Mouse (Mus musculus) lung, embryonic 14.5 days (tissue): Measurements from ENCODE around the gene U2af2. TPM values are rescaled to one million over a fixed set of nuclear protein-coding genes. Genes with fewer than 3 reads are reported as not detected.
A peak's percentile ranks its signal among the peaks of the same experiment; 100 is the strongest.
"Not testable (repeated sequence)": the region's sequence is repeated elsewhere in the genome, so short reads cannot be mapped to it uniquely, and the experiment has no call there.

ENCODE experiments used
- ATAC-seq: fragments of 200-750 bp; cut with Nextera tagmentation; 2 replicates; pipeline ENCODE4 v1.8.0; 2017; ENCODE audit warnings: mild to moderate bottlenecking, moderate TSS enrichment, moderate library complexity; ENCODE audit not compliant: insufficient read depth
- DNase-seq: peaks from one replicate; pipeline ENCODE4 v3.0.0-alpha.2; 2015
- H3K27ac ChIP-seq: fragments of 300-500 bp; sonication (generic); 2 replicates; pipeline ENCODE4 v1.5.1; 2014; ENCODE audit warnings: low read depth, mild to moderate bottlenecking, moderate library complexity
- H3K27me3 ChIP-seq: fragments of 300-500 bp; sonication (generic); 2 replicates; pipeline ENCODE4 v1.6.1; 2014; ENCODE audit warnings: low read length, control low read depth; ENCODE audit not compliant: insufficient read depth
- H3K36me3 ChIP-seq: fragments of 300-500 bp; sonication (generic); 2 replicates; pipeline ENCODE4 v1.6.1; 2014; ENCODE audit warnings: control low read depth; ENCODE audit not compliant: insufficient read depth
- H3K4me1 ChIP-seq: fragments of 300-500 bp; sonication (generic); 2 replicates; pipeline ENCODE4 v1.6.1; 2014; ENCODE audit warnings: antibody characterized with exemption, control low read depth; ENCODE audit not compliant: insufficient read depth
- H3K4me2 ChIP-seq: fragments of 300-500 bp; sonication (generic); 2 replicates; pipeline ENCODE4 v1.6.1; 2014; ENCODE audit warnings: mild to moderate bottlenecking
- H3K4me3 ChIP-seq: fragments of 300-500 bp; sonication (generic); 2 replicates; pipeline ENCODE4 v1.5.1; 2014; ENCODE audit warnings: low read depth, low read length
- H3K9ac ChIP-seq: fragments of 300-500 bp; sonication (generic); 2 replicates; pipeline ENCODE4 v1.6.1; 2014
- H3K9me3 ChIP-seq: fragments of 300-500 bp; sonication (generic); 2 replicates; pipeline ENCODE4 v1.6.1; 2016; ENCODE audit warnings: low read depth, low read length, control low read depth
- CTCF ChIP-seq: IDR thresholded peaks from 2 replicates; pipeline ENCODE4 v1.5.1; 2016; ENCODE audit warnings: antibody characterized with exemption, low read depth
- WGBS: fragments of 180-500 bp; shearing (Covaris S2); extraction: QIAGEN DNeasy Blood & Tissue Kit; methylation state at CpG from one replicate; pipeline ENCODE4 v1.1.7; 2014; 5-methylcytosine and 5-hydroxymethylcytosine counted together
- polyA plus RNA-seq: library from polyadenylated mRNA; unstranded; fragments of >200 nt; fragmentation: Nextera tagmentation; extraction: Ambion mirVana; gene quantifications from 2 replicates; pipeline ENCODE4 v1.2.1, GENCODE M21; 2014

Gene U2af2
- polyA plus RNA-seq, 1 experiment from 2014 or later = 162 TPM

DNA sequence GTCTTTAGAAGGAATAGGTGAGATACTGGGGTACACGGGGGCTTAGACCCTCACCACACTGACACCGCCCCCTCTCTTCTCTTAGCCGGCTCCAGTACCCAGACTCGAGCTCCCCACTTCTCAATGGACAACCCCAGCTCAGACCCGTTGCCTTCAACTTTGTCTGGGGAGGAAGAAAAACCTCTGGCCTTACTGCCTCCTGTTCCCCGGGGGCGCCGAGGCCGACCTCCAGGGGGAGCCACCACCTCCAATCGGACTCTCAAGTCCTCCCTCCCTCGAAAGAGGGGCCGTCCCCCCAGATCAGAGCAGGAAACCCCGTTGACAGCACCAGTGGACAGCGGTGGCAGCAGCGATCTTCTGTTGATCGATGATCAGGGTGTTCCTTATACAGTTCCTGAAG is 44.6 kb upstream of the U2af2 start:
- ATAC-seq = no peak
- Histone ChIP-seq H3K4me2 (no peak overlapping the region), H3K9me3 (no peaks in the 10 kb centered on the region), H3K36me3 (peaks cover 16% of the 10 kb centered on the region), H3K4me1 (no peaks in the 10 kb centered on the region), H3K9ac (no peak overlapping the region), H3K27me3 (no peaks in the 10 kb centered on the region), H3K27ac (no peak overlapping the region), H3K4me3 (no peak overlapping the region)
- 93% methylated on average over 16 of the region's 16 CpGs for WGBS
- DNase-seq = no peak
- no peak for TF ChIP-seq CTCF

DNA sequence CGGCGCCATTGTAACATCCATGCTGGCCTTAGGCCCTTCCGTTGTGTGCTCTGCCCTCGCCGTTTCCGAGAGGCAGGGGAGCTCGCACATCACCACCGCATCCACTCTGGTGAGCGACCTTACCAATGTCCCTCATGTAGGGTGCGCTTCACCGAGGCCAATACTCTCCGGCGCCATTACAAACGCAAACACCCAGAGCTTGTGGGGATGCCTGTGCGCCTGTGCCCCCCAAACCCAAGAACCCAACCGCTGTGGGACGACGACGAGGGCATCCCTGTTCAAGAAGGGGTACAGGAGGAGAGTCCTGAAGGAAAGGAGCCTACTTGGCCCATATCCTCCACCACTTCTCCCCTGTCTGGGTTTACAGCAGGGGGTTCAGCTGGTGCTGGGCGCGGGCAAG is 44.0 kb upstream of the U2af2 start:
- Histone ChIP-seq H3K36me3 (peaks cover 16% of the 10 kb centered on the region), H3K27me3 (no peaks in the 10 kb centered on the region), H3K4me2 (no peak overlapping the region), H3K9me3 (no peaks in the 10 kb centered on the region), H3K4me1 (no peaks in the 10 kb centered on the region), H3K27ac (no peak overlapping the region), H3K9ac (no peak overlapping the region), H3K4me3 (no peak overlapping the region)
- TF ChIP-seq CTCF = no peak
- 95% methylated on average over 21 of the region's 21 CpGs for WGBS
- no peak for ATAC-seq
- DNase-seq = no peak

- DNase-seq = peak; percentile 18
- WGBS = 28% methylated on average over 8 of the region's 8 CpGs
- not testable (repeated sequence) for H3K9me3 ChIP-seq, H3K4me1 ChIP-seq, H3K27me3 ChIP-seq, ATAC-seq
- Histone ChIP-seq H3K4me2 (peak overlapping the region; percentile 70), H3K9ac (peak overlapping the region; percentile 92), H3K36me3 (peaks cover 32% of the 10 kb centered on the region), H3K27ac (peak overlapping the region; percentile 96), H3K4me3 (peak overlapping the region; percentile 73)
Measured at GRCm38 (mm10) chr7:5019576-5019975, 42.4 kb upstream of the U2af2 start.

DNA sequence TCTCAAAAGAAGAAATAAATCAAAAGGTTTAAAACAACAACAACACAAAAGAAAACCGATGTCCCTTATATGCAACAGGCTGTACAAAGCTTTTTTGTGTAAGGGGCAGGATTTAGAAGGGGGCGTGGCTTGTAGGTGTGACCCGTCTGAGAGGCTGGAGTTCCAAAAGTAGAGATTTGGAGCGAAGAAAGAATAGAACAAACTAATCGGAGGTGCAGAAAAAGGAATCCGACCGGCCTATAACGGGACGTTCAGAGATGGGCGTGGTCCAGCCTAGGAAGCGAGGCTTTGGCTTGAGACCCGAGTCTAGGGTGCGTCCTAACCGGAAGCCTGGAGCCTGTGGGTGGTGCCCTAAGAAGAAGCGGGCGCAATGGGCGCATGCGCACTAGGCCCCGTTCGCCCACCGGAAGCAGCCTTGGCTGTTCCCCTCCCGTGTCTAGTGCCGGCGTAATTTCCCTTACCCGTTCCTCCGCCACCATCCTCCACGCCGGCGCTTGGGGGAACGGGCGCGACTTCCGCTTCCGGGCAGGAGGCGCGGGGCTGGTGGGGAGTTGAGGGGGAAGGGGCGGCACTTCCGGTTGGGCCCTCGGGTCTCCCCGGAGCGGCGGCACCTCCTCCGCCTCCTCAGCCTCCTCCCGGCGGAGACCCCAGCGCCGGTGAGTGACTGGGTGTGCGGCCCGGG is 41.8 kb upstream of the U2af2 start, which contains the start of the genes Zfp865 and Ccdc106:
Gene Zfp865 (plus strand): TSS at position 377 of the 682 bp plus-strand sequence.
Gene Ccdc106 (plus strand): TSS at position 554 of the 682 bp plus-strand sequence.
- peak within 1 kb of the TSS; percentile 73 for H3K4me3 ChIP-seq
- peak within 1 kb of the TSS; percentile 70 for H3K4me2 ChIP-seq
- peak; percentile 99 for DNase-seq
- ATAC-seq = peak; percentile 86
- under 1% methylated on average over 44 of the region's 49 CpGs for WGBS
- peak within 1 kb of the TSS; percentile 92 for H3K9ac ChIP-seq
- peak within 1 kb of the TSS; percentile 96 for H3K27ac ChIP-seq
- H3K27me3 ChIP-seq = no peaks in the 10 kb centered on the region
- no peaks in the 10 kb centered on the region for H3K9me3 ChIP-seq
- TF ChIP-seq CTCF = no peak
- peaks cover 37% of the 10 kb centered on the region for H3K36me3 ChIP-seq
- no peaks in the 10 kb centered on the region for H3K4me1 ChIP-seq

- peak overlapping the region; percentile 73 for H3K4me3 ChIP-seq
- H3K27ac ChIP-seq = peak overlapping the region; percentile 96
- ATAC-seq = peak; percentile 47; the same call in 1 of the 2 replicates
- peak overlapping the region; percentile 92 for H3K9ac ChIP-seq
- TF ChIP-seq CTCF = no peak
- no peaks in the 10 kb centered on the region for H3K9me3 ChIP-seq
- peak; percentile 39 for DNase-seq
- no peaks in the 10 kb centered on the region for H3K4me1 ChIP-seq
- H3K4me2 ChIP-seq = peak overlapping the region; percentile 70
- H3K27me3 ChIP-seq = no peaks in the 10 kb centered on the region
- peaks cover 40% of the 10 kb centered on the region for H3K36me3 ChIP-seq
- WGBS = under 1% methylated on average over 14 of the region's 15 CpGs
Measured at GRCm38 (mm10) chr7:5020685-5021084, 41.3 kb upstream of the U2af2 start.

GRCm38 (mm10) chr7:5021197-5021596 is 40.7 kb upstream of the U2af2 start:
- Histone ChIP-seq H3K27ac (0 out of 2 replicates have a peak overlapping the region, but pooled peaks have one; percentile 96), H3K27me3 (no peaks in the 10 kb centered on the region), H3K9me3 (no peaks in the 10 kb centered on the region), H3K9ac (peak overlapping the region; percentile 92), H3K36me3 (peaks cover 45% of the 10 kb centered on the region), H3K4me3 (peak overlapping the region; percentile 73), H3K4me1 (no peaks in the 10 kb centered on the region), H3K4me2 (peak overlapping the region; percentile 70)
- no peak for DNase-seq
- TF ChIP-seq CTCF = no peak
- no peak for ATAC-seq
- 45% methylated on average over 5 of the region's 5 CpGs for WGBS

DNA sequence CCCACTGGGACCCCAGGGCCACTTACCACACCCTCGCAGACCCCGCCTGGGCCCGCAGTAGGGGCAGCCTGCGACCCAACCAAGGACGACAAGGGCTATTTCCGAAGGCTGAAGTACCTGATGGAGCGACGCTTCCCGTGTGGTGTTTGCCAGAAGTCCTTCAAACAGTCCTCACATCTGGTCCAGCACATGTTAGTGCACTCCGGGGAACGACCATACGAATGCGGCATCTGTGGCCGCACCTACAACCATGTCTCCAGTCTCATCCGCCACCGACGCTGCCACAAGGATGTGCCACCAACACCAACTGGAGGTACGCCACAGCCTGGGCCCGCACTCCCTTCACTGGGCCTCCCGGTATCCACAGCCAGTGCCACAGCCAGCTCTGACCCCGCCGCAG is 32.4 kb upstream of the U2af2 start:
- WGBS = 94% methylated on average over 22 of the region's 22 CpGs
- Histone ChIP-seq H3K4me2 (no peak overlapping the region), H3K4me3 (no peak overlapping the region)

More for the DNA sequence above, 32.4 kb upstream of the U2af2 start:
- Histone ChIP-seq H3K27me3 (no peaks in the 10 kb centered on the region), H3K36me3 (peaks cover 85% of the 10 kb centered on the region), H3K27ac (no peak overlapping the region), H3K4me1 (no peaks in the 10 kb centered on the region), H3K9ac (no peak overlapping the region), H3K9me3 (peaks cover 40% of the 10 kb centered on the region)
- ATAC-seq (no peak), DNase-seq (no peak)
- no peak for TF ChIP-seq CTCF
